Mouse (Mus musculus): Measurements from ENCODE around the gene Ino80d.
"Not testable (repeated sequence)": the region's sequence is repeated elsewhere in the genome, so short reads cannot be mapped to it uniquely, and the experiment has no call there.

Ino80d gene

DNA sequence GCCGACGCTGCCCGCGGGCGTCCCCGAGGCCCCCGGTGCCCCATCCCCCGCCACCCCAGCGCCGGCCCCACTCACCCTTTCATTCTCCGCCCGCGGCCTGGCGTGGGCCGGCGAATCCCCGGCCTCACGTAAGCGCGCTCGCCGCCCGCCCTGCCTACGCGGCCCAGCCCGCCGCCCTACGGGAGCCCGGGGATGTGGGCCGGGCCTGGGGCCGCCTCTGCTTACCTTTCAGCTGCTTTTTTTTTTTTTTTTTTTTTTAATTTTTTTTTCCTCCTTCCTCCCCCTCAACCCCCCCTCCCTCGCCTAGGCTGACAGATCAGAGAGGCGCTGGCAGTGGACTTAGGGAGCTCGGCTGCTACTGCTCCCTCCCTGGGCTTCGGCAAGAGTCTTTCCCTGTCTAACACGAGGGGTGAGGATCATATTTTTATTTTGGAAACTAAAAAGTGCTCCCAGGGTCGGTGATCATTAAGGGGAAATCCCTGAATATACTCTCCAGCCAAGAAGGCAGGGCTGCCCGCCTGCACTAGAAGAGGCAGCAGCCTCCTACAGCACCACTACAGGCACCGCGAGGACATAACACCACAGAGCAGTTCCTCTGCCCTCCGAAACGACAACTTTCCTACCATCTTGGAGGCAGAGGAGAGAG, at the start of gene Ino80d:
Ino80d (minus strand) TSS at position 532 of the 646 bp plus-strand sequence.
- DNase-seq (ENCODE audit: low spot score) = peak; percentile 59

DNA sequence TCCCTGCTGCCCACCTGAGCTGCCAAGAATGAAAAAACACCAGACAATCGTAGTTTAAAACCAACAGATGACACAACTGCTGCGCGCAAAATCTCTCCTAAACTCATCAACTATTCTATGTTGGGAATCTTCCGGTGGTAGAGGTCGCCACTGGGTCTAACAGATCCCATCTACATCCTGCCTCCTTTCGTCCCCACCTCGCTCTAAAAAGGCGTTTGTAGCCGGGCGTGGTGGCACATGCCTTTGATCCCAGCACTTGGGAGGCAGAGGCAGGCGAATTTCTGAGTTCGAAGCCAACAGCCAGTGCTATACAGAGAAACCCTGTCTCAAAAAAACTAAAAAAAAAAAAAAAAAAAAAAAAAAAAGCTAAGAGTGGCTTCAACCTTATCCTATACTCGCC, 25.8 kb upstream of the Ino80d start:
- DNase-seq (ENCODE audit: low spot score) = no peak

GRCm38 (mm10) chr1:63138586-63138985, 24.1 kb upstream of the Ino80d start:
- DNase-seq (ENCODE audit: low spot score) = not testable (repeated sequence)

DNA sequence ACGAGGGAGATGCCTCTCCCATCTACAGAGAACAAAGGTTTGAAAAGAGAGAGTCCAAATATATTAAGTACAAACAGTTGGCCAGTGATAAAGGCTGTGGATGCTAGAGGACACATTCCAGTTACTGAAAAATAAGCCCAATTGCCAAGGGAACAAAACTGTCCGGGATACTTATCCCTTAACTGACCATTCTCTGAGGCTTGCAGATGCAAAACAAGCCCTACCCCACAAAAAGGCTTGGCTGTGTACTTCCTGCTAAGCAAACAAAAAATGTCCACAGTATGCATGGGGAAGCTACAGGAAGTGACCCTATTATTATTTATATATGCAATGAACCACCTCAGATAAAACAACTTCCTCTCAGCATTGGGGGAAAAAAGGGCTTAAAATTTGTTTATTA, 23.5 kb upstream of the Ino80d start:
- DNase-seq (ENCODE audit: low spot score) = no peak

DNA sequence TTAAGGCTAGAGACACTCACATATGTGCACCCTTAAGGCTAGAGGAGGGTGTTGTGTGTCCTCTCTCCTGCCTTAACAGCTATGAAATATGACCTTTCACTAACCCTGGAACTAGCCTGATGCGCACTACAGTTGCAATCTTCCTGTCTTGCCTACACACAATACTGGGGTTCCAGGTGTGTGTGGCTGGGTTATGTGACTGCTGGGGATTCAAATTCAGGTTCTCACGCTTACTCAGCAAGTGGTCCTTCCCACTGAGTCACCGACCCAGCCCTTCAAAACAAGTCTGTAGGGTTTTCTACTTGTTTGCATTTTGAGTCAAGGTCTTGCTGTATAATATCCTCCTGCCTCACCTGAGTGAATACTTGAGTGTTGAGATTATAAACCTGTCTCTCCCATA, 20.1 kb upstream of the Ino80d start:
- no peak for DNase-seq (ENCODE audit: low spot score)

GRCm38 (mm10) chr1:63131766-63132165, 17.3 kb upstream of the Ino80d start:
- no peak for DNase-seq (ENCODE audit: low spot score)

- no peak for DNase-seq (ENCODE audit: low spot score)
Measured at GRCm38 (mm10) chr1:63130883-63131282, 16.4 kb upstream of the Ino80d start.

- DNase-seq (ENCODE audit: low spot score) = no peak
Measured at GRCm38 (mm10) chr1:63129857-63130690, 15.6 kb upstream of the Ino80d start.

GRCm38 (mm10) chr1:63129273-63129672, 14.8 kb upstream of the Ino80d start:
- DNase-seq (ENCODE audit: low spot score) = no peak

- DNase-seq (ENCODE audit: low spot score) = no peak
Measured at GRCm38 (mm10) chr1:63126206-63126605, 11.7 kb upstream of the Ino80d start.

DNA sequence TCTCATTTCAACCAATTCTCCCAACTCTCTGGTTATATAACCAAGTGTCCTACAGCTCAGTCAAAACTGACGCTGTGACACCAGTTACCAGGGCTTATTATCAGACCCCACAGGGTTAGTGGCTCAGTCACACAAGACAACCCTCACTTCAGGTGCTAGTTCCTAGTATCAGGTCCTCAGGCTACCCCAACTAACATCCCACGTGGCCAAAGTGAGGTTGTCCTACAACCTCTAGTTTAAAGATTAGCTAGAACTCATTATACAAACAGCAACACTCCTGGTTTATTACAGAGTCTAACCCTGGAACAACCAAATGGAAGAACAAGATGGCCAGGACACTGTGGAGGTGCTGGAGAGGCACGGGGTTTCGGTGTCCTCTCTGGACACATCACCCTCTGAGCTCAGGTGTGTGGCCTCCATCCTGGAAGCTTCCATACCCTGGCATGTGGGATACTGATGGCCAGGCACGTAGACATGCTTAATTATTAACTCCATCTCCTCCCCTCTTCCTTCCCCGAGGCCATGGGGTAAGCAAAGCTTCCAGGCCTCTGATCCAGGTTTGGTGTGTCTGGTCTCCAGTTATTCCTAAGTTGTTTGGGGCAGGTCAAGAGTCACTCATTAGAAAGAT, 9.5 kb upstream of the Ino80d start:
- DNase-seq (ENCODE audit: low spot score) = no peak

DNA sequence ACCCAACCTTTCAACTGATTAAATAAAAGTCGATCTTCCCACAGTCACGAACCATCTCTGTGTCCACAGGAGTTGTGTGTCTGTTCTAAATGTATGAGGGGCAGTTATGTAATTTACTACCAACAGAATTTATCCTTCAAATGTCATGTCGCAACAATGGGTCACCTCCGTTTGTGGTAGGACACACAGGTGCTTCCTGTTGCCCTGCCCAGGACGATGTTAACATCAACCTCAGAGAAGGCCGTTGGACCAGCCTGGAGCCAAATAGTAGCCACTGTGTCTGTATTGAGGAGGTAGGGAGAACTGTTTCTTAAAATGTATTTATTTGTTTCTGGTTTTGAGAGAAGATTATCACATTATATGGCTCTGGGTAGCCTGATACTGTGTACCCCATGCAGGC, 7.5 kb upstream of the Ino80d start:
- DNase-seq (ENCODE audit: low spot score) = no peak

DNA sequence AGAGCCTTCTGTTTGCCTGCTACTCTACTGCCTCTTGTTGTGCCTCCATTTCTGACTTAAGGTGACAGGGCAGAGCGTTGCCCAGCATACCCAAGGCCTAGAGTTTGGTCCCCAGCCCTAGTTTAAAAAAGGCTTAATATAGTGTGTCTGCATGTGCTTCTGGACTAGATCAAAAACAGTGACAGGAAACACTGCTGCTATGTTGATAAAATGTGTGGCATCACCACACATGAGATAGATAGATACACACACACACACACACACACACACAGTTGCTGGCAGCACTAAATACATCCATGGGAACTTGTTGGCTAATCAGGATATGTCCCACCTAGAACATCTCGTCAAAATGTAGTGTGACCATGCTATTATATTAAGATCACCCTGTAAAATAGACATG, 5.9 kb upstream of the Ino80d start:
- no peak for DNase-seq (ENCODE audit: low spot score)

- DNase-seq (ENCODE audit: low spot score) = no peak
Measured at GRCm38 (mm10) chr1:63119675-63120074, 5.2 kb upstream of the Ino80d start.

GRCm38 (mm10) chr1:63115540-63115939, 1.1 kb upstream of the Ino80d start:
- no peak for DNase-seq (ENCODE audit: low spot score)

GRCm38 (mm10) chr1:63115096-63115495, 629 bp upstream of the Ino80d start:
- DNase-seq (ENCODE audit: low spot score) = no peak

DNA sequence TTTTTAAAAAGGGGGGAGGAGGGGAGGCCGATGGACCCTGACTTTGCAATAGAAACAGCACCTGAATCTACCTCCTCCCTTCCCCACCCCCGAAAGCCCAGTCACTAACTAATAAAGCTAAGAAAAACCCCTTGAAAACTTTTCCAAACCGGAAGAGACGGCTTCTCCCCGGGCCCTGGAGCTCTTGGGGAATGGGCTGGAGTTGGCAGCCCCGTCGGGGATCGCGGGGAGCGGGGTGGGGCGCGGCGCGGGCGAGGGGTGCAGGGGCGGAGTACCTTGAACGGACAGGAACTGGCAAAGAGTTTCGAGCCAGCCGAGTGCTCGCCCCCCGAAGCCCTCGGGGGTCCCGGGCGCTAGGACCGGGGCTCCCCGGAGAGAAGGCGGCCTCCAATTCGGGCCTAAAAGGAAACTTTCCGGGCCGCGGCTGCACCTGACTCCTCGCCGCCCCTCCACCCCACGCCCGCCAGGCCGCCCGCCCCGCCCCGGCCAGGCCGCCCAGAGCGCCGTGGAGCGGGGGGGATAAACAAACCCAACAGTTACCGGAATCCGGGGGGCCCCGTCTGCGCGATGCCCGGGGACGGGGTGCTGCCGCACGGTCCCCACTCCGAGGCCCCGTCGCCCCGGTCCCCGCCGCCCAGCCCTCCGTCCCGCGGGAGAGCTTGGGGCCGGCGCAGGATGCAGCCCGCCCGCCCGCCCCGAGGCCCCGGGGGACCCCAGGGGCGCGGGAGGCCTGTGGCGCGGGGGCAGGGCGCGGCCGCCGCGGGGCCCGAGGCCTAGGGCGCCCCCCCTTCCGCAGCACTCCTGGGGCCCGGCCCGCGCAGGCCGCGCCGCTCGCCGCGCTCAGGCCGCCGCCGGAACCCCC, 962 bp downstream of the Ino80d start:
- DNase-seq (ENCODE audit: low spot score) = peak; percentile 66

GRCm38 (mm10) chr1:63112865-63113261, 1.6 kb downstream of the Ino80d start:
- peak; percentile 24 for DNase-seq (ENCODE audit: low spot score)

DNA sequence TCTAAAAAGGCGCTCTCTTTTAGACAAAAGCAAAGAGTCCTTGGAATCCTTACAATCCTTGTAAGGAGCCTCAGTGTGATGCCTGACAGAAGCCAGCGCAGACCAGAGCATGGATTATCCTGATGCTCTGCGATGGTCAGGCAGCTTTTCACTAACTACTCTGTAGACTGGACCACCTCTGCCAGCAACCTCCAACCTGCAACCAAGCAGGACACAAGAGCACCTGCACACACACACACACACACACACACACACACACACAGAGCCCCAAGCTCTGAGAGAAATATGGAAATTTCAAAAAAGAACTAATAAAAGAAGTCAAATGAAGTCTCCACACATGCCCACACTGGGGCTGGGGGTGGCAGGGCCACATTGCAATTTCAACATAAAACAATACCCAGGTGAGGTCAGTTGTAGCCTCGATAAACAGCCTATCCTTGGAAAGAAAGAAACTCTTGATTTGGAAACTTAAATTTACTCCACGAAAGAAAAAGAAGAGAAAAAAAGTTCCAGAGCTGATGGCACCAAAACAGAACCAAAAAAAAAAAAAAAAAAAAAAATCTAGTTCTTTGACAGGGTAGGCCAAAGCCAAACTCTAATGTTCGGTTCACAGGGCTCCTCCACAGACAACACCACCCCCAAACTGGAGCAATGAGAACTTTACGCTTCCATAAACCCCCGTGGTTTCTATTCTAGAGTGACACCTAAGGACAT, 2.2 kb downstream of the Ino80d start:
- no peak for DNase-seq (ENCODE audit: low spot score)

- no peak for DNase-seq (ENCODE audit: low spot score)
Measured at GRCm38 (mm10) chr1:63110536-63111285, 3.8 kb downstream of the Ino80d start.

Measured in urinary bladder, postnatal 25 days (tissue).